Mouse (Mus musculus) right cerebral cortex, postnatal 25 days (tissue): ENCODE data around the gene Cacna1d.

Experiments
- DNase-seq: peaks from one replicate; pipeline ENCODE4 v3.0.0; 2022

Gene Cacna1d

GRCm38 (mm10) chr14:30011886-30012560 lies 479.2 kb downstream of the Cacna1d start:
- no peak for DNase-seq

- no peak for DNase-seq
These were observed 481.2 kb downstream of the Cacna1d start for GRCm38 (mm10) chr14:30009864-30010560.

- DNase-seq, result no peak
These were observed 482.3 kb downstream of the Cacna1d start, which contains the start of the genes Il17rb and Chdh for GRCm38 (mm10) chr14:30008733-30009575. Il17rb (minus strand) TSS chr14:30008896. Chdh (plus strand) TSS chr14:30009023.

GRCm38 (mm10) chr14:29999475-29999811 lies 491.8 kb downstream of the Cacna1d start:
- DNase-seq, result no peak

- no peak for DNase-seq
These were observed 492.3 kb downstream of the Cacna1d start for GRCm38 (mm10) chr14:29998747-29999474.

GRCm38 (mm10) chr14:29997345-29997744 lies 493.9 kb downstream of the Cacna1d start:
- DNase-seq, result no peak

- DNase-seq, result no peak
These were observed 495.1 kb downstream of the Cacna1d start for GRCm38 (mm10) chr14:29996000-29996751.

- no peak for DNase-seq
These were observed 496.3 kb downstream of the Cacna1d start for GRCm38 (mm10) chr14:29994976-29995375.
